Mouse (Mus musculus) gastrocnemius, postnatal 14 days (tissue): ENCODE results near the gene Irgm1. TPM values are rescaled to one million over a fixed set of nuclear protein-coding genes. Genes with fewer than 3 reads are reported as not detected.
A peak's percentile ranks its signal among the peaks of the same experiment; 100 is the strongest.
"Not testable (repeated sequence)": the region's sequence is repeated elsewhere in the genome, so short reads cannot be mapped to it uniquely, and the experiment has no call there.

Experiments used
- DNase-seq: peaks from one replicate; pipeline ENCODE4 v3.0.0; 2021; ENCODE audit warnings: mixed read lengths
- intact Hi-C: fragments of 180-260 bp; cut with DNase I; formaldehyde crosslinking; loops from one replicate; pipeline ENCODE4 v1.15.1; 2025; ENCODE audit warnings: low total_unique reads
- long read RNA-seq, 2 experiments: library from polyadenylated mRNA; stranded (forward); transcript quantifications; one replicate each; pipeline ENCODE4 v2.0.0; 2021
- total RNA-seq, 2 experiments: library from RNA; stranded (reverse); gene quantifications; 2 replicates each; pipeline ENCODE4 v1.2.3; 2021

Gene Irgm1
- total RNA-seq = 1 to 10 TPM; 6.1 to 7.0 TPM
- long read RNA-seq, experiment 1, transcript Irgm1-201 (3 exons, 2,259 nt) = major isoform, 5 of 11 reads
- long read RNA-seq, experiment 1, transcript Irgm1-202 (2 exons, 2,082 nt) = major isoform, 5 of 11 reads
- long read RNA-seq, experiment 1, partial matches to known transcripts = 0 of 11 reads
- long read RNA-seq, experiment 1, other reads (novel, unspliced or antisense) = 1 of 11 reads
- long read RNA-seq, experiment 2, partial matches to known transcripts = 0 of 6 reads
- long read RNA-seq, experiment 2, other reads (novel, unspliced or antisense) = 0 of 6 reads

GRCm38 (mm10) chr11:48871201-48871772, at the start of gene Irgm1:
Gene Irgm1 (minus strand): TSS chr11:48871683.
- intact Hi-C loops = no loop called here
- DNase-seq = peak; percentile 70

DNA sequence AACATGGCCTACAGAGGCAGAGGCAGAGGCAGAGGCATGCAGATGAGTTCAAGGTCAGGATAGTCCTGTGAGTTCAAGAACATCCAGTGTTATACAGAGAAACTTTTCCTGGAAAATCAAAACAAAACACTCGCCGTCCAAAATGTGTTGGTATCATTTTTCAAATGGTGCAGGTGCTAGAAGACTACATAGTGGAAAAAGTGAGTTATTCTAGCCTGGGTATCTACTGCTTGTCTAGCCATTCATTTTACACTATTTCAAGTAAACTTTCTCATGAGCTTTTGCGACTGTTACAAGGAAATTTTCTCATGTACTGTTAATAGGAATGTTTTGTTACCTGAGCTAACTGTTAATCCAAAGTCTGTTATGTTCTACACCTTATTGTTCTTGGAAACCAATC, 46.9 kb upstream of the Irgm1 start:
- intact Hi-C loops = no loop called here

DNA sequence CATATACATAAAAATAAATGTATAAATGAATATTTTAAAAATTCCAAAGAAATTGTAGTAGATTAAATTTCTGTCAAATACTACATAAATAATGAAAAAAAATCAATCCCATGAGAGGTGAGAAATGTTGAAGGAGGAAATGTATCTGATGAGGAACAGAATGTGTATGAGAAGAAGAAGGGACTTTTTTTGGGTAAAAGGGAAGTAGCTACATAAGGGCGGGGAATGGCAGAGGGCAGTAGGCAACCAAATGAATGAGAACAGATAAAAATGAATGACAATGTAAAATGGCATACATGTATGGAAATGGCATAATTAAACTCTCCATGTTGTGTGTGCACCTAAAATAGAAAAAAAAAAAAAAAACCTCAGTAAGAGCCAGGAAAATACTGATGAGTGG, 42.1 kb upstream of the Irgm1 start:
- intact Hi-C loops = no loop called here
- no peak for DNase-seq

More for the DNA sequence above, 46.9 kb upstream of the Irgm1 start:
- no peak for DNase-seq

GRCm38 (mm10) chr11:48908459-48908858, 37.0 kb upstream of the Irgm1 start:
- intact Hi-C loops = no loop called here
- no peak for DNase-seq

GRCm38 (mm10) chr11:48902021-48902420, 30.5 kb upstream of the Irgm1 start, which contains the start of gene Gm5431:
Gene Gm5431 (minus strand): TSS chr11:48902214.
- DNase-seq = no peak
- intact Hi-C loops = no loop called here

DNA sequence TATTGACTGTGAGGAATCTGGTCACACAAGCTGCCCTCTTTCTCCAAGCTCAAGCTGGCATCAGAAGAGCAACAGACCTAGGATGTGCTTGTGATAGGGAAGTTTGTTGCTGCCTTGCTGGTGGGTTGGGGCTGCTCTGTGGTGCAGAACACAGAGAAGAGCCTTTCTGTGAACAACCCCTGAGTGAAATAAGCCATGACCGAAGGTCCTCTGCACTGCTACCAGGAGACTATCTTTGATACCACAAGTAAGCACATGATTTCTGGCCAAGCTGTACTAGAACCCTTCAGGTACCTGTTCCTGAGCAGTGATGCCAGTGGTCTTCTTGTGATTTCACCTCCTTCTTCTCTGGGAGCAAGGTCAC, 30.1 kb upstream of the Irgm1 start:
- DNase-seq, intact Hi-C loops: not testable (repeated sequence)

DNA sequence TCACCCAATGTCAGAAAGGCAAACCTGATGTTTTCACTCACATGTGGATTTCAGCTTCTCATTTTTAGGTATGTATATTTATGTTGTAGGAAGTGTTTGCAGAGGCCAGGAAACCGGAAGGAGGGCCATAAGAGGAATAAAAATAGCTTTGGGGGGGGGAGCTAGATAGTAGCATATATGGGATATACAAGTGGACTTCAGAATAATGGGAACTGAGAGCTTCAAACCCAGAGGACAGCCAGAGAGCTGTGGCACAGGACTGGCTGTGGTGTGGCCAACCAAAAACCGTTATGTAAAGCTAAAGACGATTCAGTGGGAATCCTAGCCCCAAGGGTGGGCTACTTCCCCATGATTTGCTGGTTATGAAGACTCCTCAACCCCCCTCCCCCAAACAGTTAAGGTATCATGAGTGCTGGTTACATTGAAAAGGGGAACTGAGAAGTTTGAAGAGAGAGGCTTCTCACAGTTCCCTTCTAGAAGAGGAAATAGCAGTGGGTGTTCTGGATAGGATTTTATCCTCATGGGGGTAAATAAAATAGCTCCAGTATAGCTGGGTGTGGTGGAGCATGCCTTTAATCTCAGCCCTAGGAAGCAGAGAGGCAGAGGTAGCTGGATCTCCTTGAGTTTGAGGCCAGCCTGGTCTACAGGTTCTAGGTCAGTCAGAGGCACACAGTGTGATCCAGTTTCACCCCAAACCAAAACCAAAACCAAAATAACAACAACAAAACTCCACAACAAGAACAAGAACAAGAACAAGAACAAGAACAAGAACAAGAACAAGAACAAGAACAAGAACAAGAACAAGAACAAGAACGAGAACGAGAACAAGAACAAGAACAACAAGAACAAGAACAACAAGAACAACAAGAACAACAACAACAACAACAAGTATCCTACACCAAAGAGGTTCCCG, 29.4 kb upstream of the Irgm1 start:
- DNase-seq, intact Hi-C loops: not testable (repeated sequence)

DNA sequence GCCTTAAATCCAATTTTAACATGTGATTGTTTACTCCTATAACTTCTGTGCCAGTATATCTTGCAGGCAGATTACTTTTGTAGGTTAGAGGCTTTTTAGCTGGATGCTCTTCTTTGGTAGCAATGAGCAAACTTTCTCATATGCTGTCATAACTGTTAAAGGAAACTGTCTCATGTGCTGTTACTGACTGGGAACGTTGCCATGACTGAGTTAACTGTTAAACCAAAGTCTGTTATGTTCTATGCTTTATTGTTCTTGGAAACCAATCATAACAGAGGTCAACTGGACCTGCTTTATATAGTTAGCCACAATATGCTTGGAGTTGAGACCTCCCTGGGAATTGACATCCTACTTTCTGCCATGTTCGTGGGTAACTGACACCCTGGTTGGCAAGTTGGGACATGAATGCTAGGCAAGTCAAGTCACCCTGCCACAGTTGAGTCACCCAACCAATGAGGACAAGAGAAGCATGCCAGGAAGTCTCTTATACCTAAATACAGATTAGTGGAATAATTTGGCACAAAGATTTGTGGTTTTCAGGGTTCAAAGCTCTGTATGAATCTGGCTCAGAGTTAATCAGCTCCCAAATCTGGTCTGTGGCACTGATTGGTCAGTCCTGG, 27.4 kb upstream of the Irgm1 start:
- intact Hi-C loops = no loop called here
- DNase-seq = no peak

GRCm38 (mm10) chr11:48876680-48877079, 5.2 kb upstream of the Irgm1 start:
- intact Hi-C loops = no loop called here
- DNase-seq = no peak

DNA sequence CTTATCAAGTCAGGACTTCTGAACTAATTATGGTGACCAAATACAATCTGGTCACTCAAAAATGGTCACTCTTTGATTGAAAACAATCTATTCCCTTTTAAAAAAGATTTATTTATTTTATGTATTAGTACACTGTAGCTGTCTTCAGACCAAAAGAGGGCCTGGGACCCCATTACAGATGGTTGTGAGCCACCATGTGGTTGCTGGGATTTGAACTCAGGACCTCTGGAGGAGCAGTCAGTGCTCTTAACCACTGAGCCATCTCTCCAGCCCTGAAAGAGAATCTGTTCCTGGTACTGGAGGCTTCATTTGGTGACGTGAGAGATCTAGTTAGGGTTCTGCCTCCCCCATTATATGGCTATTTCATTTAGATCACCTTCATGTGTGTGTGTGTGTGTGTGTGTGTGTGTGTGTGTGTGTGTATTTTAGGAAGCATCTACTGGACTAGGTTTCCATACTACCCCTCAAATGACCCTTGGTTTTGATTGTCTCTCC, 3.9 kb upstream of the Irgm1 start:
- intact Hi-C loops = loop anchor here (2.0 kb wide), 1 partner anchor 227 kb away; no protein-coding TSS in a partner anchor
- not testable (repeated sequence) for DNase-seq

GRCm38 (mm10) chr11:48874465-48874864, 3.0 kb upstream of the Irgm1 start:
- DNase-seq = no peak
- intact Hi-C loops = loop anchor here (2.0 kb wide), 1 partner anchor 228 kb away; no protein-coding TSS in a partner anchor

GRCm38 (mm10) chr11:48873591-48874290, 2.3 kb upstream of the Irgm1 start:
- intact Hi-C loops = loop anchor here (2.0 kb wide), 1 partner anchor 229 kb away; no protein-coding TSS in a partner anchor
- no peak for DNase-seq

- intact Hi-C loops = no loop called here
- DNase-seq = no peak
Measured at GRCm38 (mm10) chr11:48872695-48873300, 1.3 kb upstream of the Irgm1 start.

DNA sequence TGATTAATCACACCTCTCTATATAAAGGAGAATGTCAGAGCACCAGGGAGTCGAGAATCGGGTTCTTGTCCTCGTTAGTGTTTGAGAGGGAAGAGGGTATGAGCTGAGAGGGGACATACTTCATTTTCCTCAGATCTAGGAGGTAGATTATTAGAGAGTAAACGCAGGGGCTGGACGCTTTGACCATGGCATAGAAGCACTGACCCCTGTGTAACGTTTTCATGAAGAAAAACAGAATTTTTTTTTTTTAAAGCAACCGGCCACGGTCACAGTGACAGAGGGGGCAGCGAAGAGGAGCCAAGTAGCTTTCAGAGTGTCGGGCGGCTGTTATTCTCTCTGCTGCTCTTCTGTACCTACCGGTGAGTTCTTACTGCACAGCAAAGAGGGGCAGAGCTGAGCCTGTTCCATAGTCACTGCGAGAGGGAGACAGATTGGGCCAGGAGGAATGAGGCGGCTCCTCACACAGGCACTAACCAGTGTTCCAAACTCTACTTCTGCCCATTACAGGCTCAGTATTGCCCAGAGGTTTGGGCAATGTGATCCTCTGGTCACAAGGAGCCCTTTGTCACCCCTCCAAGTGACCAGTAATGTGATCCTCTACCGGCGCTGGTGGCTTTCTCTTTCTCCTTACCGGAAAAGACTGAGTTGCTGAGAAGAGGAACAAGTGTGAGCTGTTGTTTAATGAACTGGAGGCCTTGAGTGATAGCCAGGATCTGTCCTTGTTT, 496 bp upstream of the Irgm1 start:
- peak; percentile 54 for DNase-seq
- intact Hi-C loops = no loop called here

DNA sequence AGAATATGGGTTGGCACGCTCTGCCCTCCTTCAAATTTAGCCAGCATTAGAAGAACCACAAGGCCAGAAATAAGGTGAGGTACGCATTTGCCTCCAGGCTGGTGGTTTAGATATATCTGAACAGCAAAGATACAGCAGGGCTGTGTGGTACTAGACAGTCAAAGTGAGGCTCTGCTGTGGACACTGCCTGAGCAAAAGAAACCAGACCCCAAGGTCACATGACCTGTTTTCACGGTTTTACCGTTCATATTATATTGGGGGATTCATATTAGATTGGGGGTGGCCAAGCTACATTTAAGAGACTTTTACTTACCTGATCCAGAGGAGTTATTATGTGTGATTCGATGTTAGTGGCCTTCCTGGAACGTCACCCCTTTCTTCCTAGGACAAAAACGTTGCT, 702 bp downstream of the Irgm1 start:
- no peak for DNase-seq
- intact Hi-C loops = no loop called here

DNA sequence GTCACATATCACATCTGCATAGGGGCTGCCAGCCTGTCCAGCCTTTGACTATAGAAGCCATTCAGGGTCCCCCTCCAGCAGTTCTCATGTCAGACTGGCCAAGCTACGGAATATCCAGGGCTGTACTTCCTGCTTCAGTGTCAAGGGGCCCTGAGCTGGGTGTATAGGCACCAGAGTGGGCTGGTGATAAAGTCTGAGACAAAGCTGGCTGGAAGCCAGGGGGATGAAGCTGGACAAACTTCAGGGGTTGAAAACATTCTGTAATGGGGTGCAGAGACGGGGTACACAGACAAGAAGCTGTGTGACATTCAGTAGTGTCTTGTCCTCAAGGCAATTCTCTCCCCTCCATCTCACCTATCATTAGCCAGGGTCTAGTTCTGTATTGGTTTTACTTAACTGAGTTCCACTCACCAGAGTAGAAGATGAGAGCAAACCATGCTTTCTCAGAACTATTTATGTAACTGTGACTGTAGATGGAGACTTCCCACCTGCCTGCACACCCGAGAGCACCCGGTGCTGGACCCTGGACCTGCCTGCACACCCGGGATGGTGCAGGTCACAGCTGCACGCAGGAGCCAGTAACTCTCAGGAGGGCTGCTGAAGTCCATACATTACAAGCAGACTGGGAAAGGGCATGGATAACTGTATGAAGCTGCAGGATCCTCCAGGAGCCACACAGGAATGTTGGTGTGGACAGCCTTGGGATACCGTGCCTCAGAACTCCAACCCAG, 1.9 kb downstream of the Irgm1 start:
- DNase-seq = no peak

DNA sequence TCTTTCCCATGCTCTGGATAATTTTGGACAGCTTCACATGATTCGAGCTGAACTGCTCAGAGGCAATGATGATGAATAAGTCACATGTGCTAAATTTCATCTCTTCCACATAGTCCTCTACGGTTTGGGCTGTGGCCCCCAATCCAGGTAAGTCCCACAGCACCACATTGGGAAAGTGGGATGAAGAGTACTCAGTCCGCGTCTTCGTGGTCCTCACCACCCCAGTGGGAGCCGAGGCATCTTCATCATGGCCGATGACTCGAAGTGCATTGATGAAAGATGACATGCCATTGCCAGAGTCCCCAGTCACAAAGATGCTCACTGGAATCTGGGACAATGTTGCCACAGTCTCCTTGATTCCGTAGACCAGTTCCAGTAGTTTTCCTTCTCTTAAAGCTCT, 5.0 kb downstream of the Irgm1 start:
- intact Hi-C loops = no loop called here
- DNase-seq = no peak

More for the DNA sequence above, 1.9 kb downstream of the Irgm1 start:
- intact Hi-C loops = no loop called here
